Mouse (Mus musculus): ENCODE results near the gene Etv4. TPM values are rescaled to one million over a fixed set of nuclear protein-coding genes. Genes with fewer than 3 reads are reported as not detected.

Etv4 gene
- polyA plus RNA-seq, 1 experiment from 2014 or later = 8.7 TPM

- Histone ChIP-seq H3K9me3 (ENCODE audit: control insufficient read depth, low read depth, low read length) (no peaks in the 10 kb centered on the region), H3K27me3 (ENCODE audit: control insufficient read depth, insufficient read depth, low read length) (no peaks in the 10 kb centered on the region), H3K36me3 (ENCODE audit: control insufficient read depth, insufficient read depth, low read length) (no peaks in the 10 kb centered on the region), H3K27ac (ENCODE audit: low read length) (peak overlapping the region; percentile 27; the same call in 1 of the 2 replicates), H3K4me3 (ENCODE audit: low read depth, low read length) (no peak overlapping the region), H3K4me1 (ENCODE audit: control insufficient read depth, insufficient read depth, low read length) (peaks cover 14% of the 10 kb centered on the region), H3K9ac (replicated peaks; ENCODE audit: low read depth, low read length) (no peak overlapping the region), H3K4me2 (replicated peaks; ENCODE audit: low read depth, low read length) (peak overlapping the region; percentile 26)
- WGBS = 11% methylated on average over 22 of the region's 22 CpGs
- peak; percentile 10; the same call in 1 of the 2 replicates for ATAC-seq (ENCODE audit: insufficient number of reproducible peaks, insufficient read depth, low FRiP score, low read depth)
Measured at GRCm38 (mm10) chr11:101815103-101816085, 30.2 kb upstream of the Etv4 start.

GRCm38 (mm10) chr11:101814375-101815102 is 29.4 kb upstream of the Etv4 start:
- Histone ChIP-seq H3K36me3 (ENCODE audit: control insufficient read depth, insufficient read depth, low read length) (no peaks in the 10 kb centered on the region), H3K4me1 (ENCODE audit: control insufficient read depth, insufficient read depth, low read length) (peaks cover 14% of the 10 kb centered on the region), H3K4me3 (ENCODE audit: low read depth, low read length) (no peak overlapping the region; the same call in 1 of the 2 replicates), H3K9me3 (ENCODE audit: control insufficient read depth, low read depth, low read length) (no peaks in the 10 kb centered on the region), H3K4me2 (replicated peaks; ENCODE audit: low read depth, low read length) (peak overlapping the region; percentile 26), H3K27ac (ENCODE audit: low read length) (no peak overlapping the region; the same call in 1 of the 2 replicates), H3K27me3 (ENCODE audit: control insufficient read depth, insufficient read depth, low read length) (no peaks in the 10 kb centered on the region), H3K9ac (replicated peaks; ENCODE audit: low read depth, low read length) (no peak overlapping the region)
- 22% methylated on average over 23 of the region's 23 CpGs for WGBS
- peak; percentile 59; the same call in 1 of the 2 replicates for ATAC-seq (ENCODE audit: insufficient number of reproducible peaks, insufficient read depth, low FRiP score, low read depth)

GRCm38 (mm10) chr11:101813259-101813658 is 28.1 kb upstream of the Etv4 start:
- Histone ChIP-seq H3K4me3 (ENCODE audit: low read depth, low read length) (no peak overlapping the region), H3K4me1 (ENCODE audit: control insufficient read depth, insufficient read depth, low read length) (peaks cover 19% of the 10 kb centered on the region), H3K4me2 (replicated peaks; ENCODE audit: low read depth, low read length) (no peak overlapping the region), H3K9me3 (ENCODE audit: control insufficient read depth, low read depth, low read length) (no peaks in the 10 kb centered on the region), H3K27ac (ENCODE audit: low read length) (no peak overlapping the region), H3K36me3 (ENCODE audit: control insufficient read depth, insufficient read depth, low read length) (no peaks in the 10 kb centered on the region), H3K9ac (replicated peaks; ENCODE audit: low read depth, low read length) (no peak overlapping the region), H3K27me3 (ENCODE audit: control insufficient read depth, insufficient read depth, low read length) (no peaks in the 10 kb centered on the region)
- WGBS = 2% methylated on average over 7 of the region's 7 CpGs
- ATAC-seq (ENCODE audit: insufficient number of reproducible peaks, insufficient read depth, low FRiP score, low read depth) = 0 out of 2 replicates have a peak, but pooled peaks have one; percentile 4

- Histone ChIP-seq H3K4me1 (ENCODE audit: control insufficient read depth, insufficient read depth, low read length) (peaks cover 5% of the 10 kb centered on the region; the same call in 1 of the 2 replicates), H3K4me3 (ENCODE audit: low read depth, low read length) (no peak overlapping the region), H3K27ac (ENCODE audit: low read length) (peak overlapping the region; percentile 33; the same call in 1 of the 2 replicates), H3K4me2 (replicated peaks; ENCODE audit: low read depth, low read length) (no peak overlapping the region), H3K27me3 (ENCODE audit: control insufficient read depth, insufficient read depth, low read length) (no peaks in the 10 kb centered on the region), H3K9ac (replicated peaks; ENCODE audit: low read depth, low read length) (no peak overlapping the region), H3K36me3 (ENCODE audit: control insufficient read depth, insufficient read depth, low read length) (no peaks in the 10 kb centered on the region), H3K9me3 (ENCODE audit: control insufficient read depth, low read depth, low read length) (no peaks in the 10 kb centered on the region)
- WGBS = 29% methylated on average over 15 of the region's 15 CpGs
- peak; percentile 68 for ATAC-seq (ENCODE audit: insufficient number of reproducible peaks, insufficient read depth, low FRiP score, low read depth)
Measured at GRCm38 (mm10) chr11:101809060-101809828, 24.1 kb upstream of the Etv4 start.

- Histone ChIP-seq H3K4me3 (ENCODE audit: low read depth, low read length) (no peak overlapping the region), H3K4me1 (ENCODE audit: control insufficient read depth, insufficient read depth, low read length) (0 out of 2 replicates have a peak, but pooled peaks cover 5% of the 10 kb centered on the region), H3K9ac (replicated peaks; ENCODE audit: low read depth, low read length) (no peak overlapping the region), H3K27me3 (ENCODE audit: control insufficient read depth, insufficient read depth, low read length) (no peaks in the 10 kb centered on the region), H3K36me3 (ENCODE audit: control insufficient read depth, insufficient read depth, low read length) (no peaks in the 10 kb centered on the region), H3K9me3 (ENCODE audit: control insufficient read depth, low read depth, low read length) (no peaks in the 10 kb centered on the region), H3K27ac (ENCODE audit: low read length) (no peak overlapping the region), H3K4me2 (replicated peaks; ENCODE audit: low read depth, low read length) (no peak overlapping the region)
- 82% methylated on average over 10 of the region's 10 CpGs for WGBS
- no peak for ATAC-seq (ENCODE audit: insufficient number of reproducible peaks, insufficient read depth, low FRiP score, low read depth)
Measured at GRCm38 (mm10) chr11:101807266-101807665, 22.1 kb upstream of the Etv4 start.

- Histone ChIP-seq H3K27ac (ENCODE audit: low read length) (no peak overlapping the region), H3K36me3 (ENCODE audit: control insufficient read depth, insufficient read depth, low read length) (no peaks in the 10 kb centered on the region), H3K27me3 (ENCODE audit: control insufficient read depth, insufficient read depth, low read length) (no peaks in the 10 kb centered on the region), H3K4me2 (replicated peaks; ENCODE audit: low read depth, low read length) (no peak overlapping the region), H3K9me3 (ENCODE audit: control insufficient read depth, low read depth, low read length) (no peaks in the 10 kb centered on the region), H3K4me3 (ENCODE audit: low read depth, low read length) (no peak overlapping the region), H3K4me1 (ENCODE audit: control insufficient read depth, insufficient read depth, low read length) (0 out of 2 replicates have a peak, but pooled peaks cover 5% of the 10 kb centered on the region), H3K9ac (replicated peaks; ENCODE audit: low read depth, low read length) (no peak overlapping the region)
- ATAC-seq (ENCODE audit: insufficient number of reproducible peaks, insufficient read depth, low FRiP score, low read depth) = no peak
- 59% methylated on average over 12 of the region's 12 CpGs for WGBS
Measured at GRCm38 (mm10) chr11:101806741-101807140, 21.6 kb upstream of the Etv4 start.

- no peak overlapping the region for H3K4me2 ChIP-seq (replicated peaks; ENCODE audit: low read depth, low read length)
- no peaks in the 10 kb centered on the region for H3K9me3 ChIP-seq (ENCODE audit: control insufficient read depth, low read depth, low read length)
- no peak overlapping the region for H3K27ac ChIP-seq (ENCODE audit: low read length)
- no peaks in the 10 kb centered on the region for H3K27me3 ChIP-seq (ENCODE audit: control insufficient read depth, insufficient read depth, low read length)
- 0 out of 2 replicates have a peak, but pooled peaks cover 8% of the 10 kb centered on the region for H3K4me1 ChIP-seq (ENCODE audit: control insufficient read depth, insufficient read depth, low read length)
- H3K4me3 ChIP-seq (ENCODE audit: low read depth, low read length) = no peak overlapping the region
- no peak for ATAC-seq (ENCODE audit: insufficient number of reproducible peaks, insufficient read depth, low FRiP score, low read depth)
- H3K9ac ChIP-seq (replicated peaks; ENCODE audit: low read depth, low read length) = no peak overlapping the region
- H3K36me3 ChIP-seq (ENCODE audit: control insufficient read depth, insufficient read depth, low read length) = no peaks in the 10 kb centered on the region
- WGBS = 74% methylated on average over 8 of the region's 8 CpGs
Measured at GRCm38 (mm10) chr11:101805113-101805704, 20.0 kb upstream of the Etv4 start.
